ENCODE assay signal across 9 mouse cellular contexts in genomic region chr19:33224181-33225001, GRCm38 (mm10).
DNase-seq lines count a peak whose midpoint lies in the region; ATAC-seq and TF ChIP-seq lines count a peak whose summit lies in the region.
"Had no signal": no experiment of that assay in that cellular context is flagged by ENCODE, and none has a peak within 500 bp of the region (broad histone marks: within the 10 kb centered on the region; RNA-seq: fewer than 3 reads in every experiment).

No protein-coding gene starts in this region.

- no peak overlapping the region for H3K9ac ChIP-seq in liver, embryonic 11.5 days (ENCODE audit: low read depth, low read length)
- no peak overlapping the region for H3K9ac ChIP-seq in kidney, embryonic 16.5 days (replicated peaks; ENCODE audit: low read length)
- no peak overlapping the region for H3K9ac ChIP-seq in liver, postnatal 0 days (replicated peaks)

- no peak overlapping the region for H3K4me2 ChIP-seq in liver, embryonic 11.5 days
- H3K4me2 ChIP-seq in kidney, embryonic 16.5 days (replicated peaks; ENCODE audit: low read depth, low read length): 0 out of 2 replicates have a peak overlapping the region, but pooled peaks have one; percentile 10
- H3K4me2 ChIP-seq in liver, postnatal 0 days (ENCODE audit: low read depth, low read length): no peak overlapping the region

- H3K36me3 ChIP-seq in liver, embryonic 11.5 days (ENCODE audit: control insufficient read depth, insufficient read depth, low read length): no peaks in the 10 kb centered on the region
- no peaks in the 10 kb centered on the region for H3K36me3 ChIP-seq in kidney, embryonic 16.5 days (ENCODE audit: insufficient read depth, low read length)
- H3K36me3 ChIP-seq in liver, postnatal 0 days (replicated peaks; ENCODE audit: insufficient read depth, low read length): no peaks in the 10 kb centered on the region

- no peaks in the 10 kb centered on the region for H3K27me3 ChIP-seq in liver, embryonic 11.5 days (replicated peaks; ENCODE audit: control insufficient read depth, insufficient read depth, low read length)
- no peaks in the 10 kb centered on the region for H3K27me3 ChIP-seq in kidney, embryonic 16.5 days (ENCODE audit: insufficient read depth, low read length)
- no peaks in the 10 kb centered on the region for H3K27me3 ChIP-seq in liver, postnatal 0 days (ENCODE audit: insufficient read depth, low read length)

- H3K4me3 ChIP-seq in liver, embryonic 11.5 days (ENCODE audit: low read depth, low read length): no peak overlapping the region
- no peak overlapping the region for H3K4me3 ChIP-seq in kidney, embryonic 16.5 days (ENCODE audit: low read length)
- H3K4me3 ChIP-seq in liver, postnatal 0 days (ENCODE audit: low read depth, low read length): no peak overlapping the region

- TF ChIP-seq EP300 in liver, postnatal 0 days (IDR thresholded peaks at IDR 0.05; ENCODE audit: low read depth): no peak

- 53% methylated on average over 8 of the region's 8 CpGs for WGBS in liver, embryonic 11.5 days
- 58% methylated on average over 8 of the region's 8 CpGs for WGBS in kidney, embryonic 16.5 days
- WGBS in liver, postnatal 0 days (ENCODE audit: insufficient replicate concordance): 49% methylated on average over 8 of the region's 8 CpGs

- peaks cover 8% of the 10 kb centered on the region for H3K4me1 ChIP-seq in liver, embryonic 11.5 days (replicated peaks; ENCODE audit: control insufficient read depth, insufficient read depth, low read length)
- peaks cover 32% of the 10 kb centered on the region for H3K4me1 ChIP-seq in kidney, embryonic 16.5 days (ENCODE audit: insufficient read depth, low read length)
- peaks cover 12% of the 10 kb centered on the region for H3K4me1 ChIP-seq in liver, postnatal 0 days (ENCODE audit: insufficient read depth)

- TF ChIP-seq CTCF in liver, postnatal 0 days (IDR thresholded peaks at IDR 0.05; ENCODE audit: low read depth): no peak

- H3K9me3 ChIP-seq in liver, embryonic 11.5 days (ENCODE audit: control insufficient read depth, low read length): no peaks in the 10 kb centered on the region
- no peaks in the 10 kb centered on the region for H3K9me3 ChIP-seq in kidney, embryonic 16.5 days (ENCODE audit: low read length)
- H3K9me3 ChIP-seq in liver, postnatal 0 days (ENCODE audit: low read length): no peaks in the 10 kb centered on the region

- no peak for ATAC-seq in liver, embryonic 11.5 days (replicated peaks; ENCODE audit: low FRiP score)
- peak; percentile 96 for ATAC-seq in frontal cortex, adult (ENCODE audit: low TSS enrichment)
- ATAC-seq in kidney, embryonic 16.5 days (ENCODE audit: low FRiP score, low TSS enrichment): no peak
- ATAC-seq in liver, postnatal 0 days: no peak

- DNase-seq in liver: peak; percentile 18
- DNase-seq in liver, embryonic 11.5 days (ENCODE audit: low spot score): no peak
- peak; percentile 92 for DNase-seq in cerebellum, adult 9-10 months
- no peak for DNase-seq in liver, postnatal 0 days
- DNase-seq in retina, embryonic 14.5 days (ENCODE audit: low spot score): peak; percentile 59
- DNase-seq in natural killer cell, adult 2 months (ENCODE audit: low spot score in 2 of 2): no peak

- H3K27ac ChIP-seq in liver, embryonic 11.5 days (ENCODE audit: low read depth, low read length): no peak overlapping the region
- no peak overlapping the region for H3K27ac ChIP-seq in kidney, embryonic 16.5 days (ENCODE audit: low read length)
- H3K27ac ChIP-seq in liver, postnatal 0 days (ENCODE audit: low read depth): 0 out of 2 replicates have a peak overlapping the region, but pooled peaks have one; percentile 16
- H3K27ac ChIP-seq: macrophage had no signal

Comparison
In these comparisons a context has a peak if more than half of its experiments do, and no peak if none do; other contexts are left out.
1. DNase-seq: peak in liver (single experiment), cerebellum, adult 9-10 months (single experiment) and retina, embryonic 14.5 days (single experiment); none in liver, embryonic 11.5 days (single experiment), liver, postnatal 0 days (single experiment) and natural killer cell, adult 2 months (0 of 2).